Mouse (Mus musculus): ENCODE results near the gene Faap20. TPM values are rescaled to one million over a fixed set of nuclear protein-coding genes. Genes with fewer than 3 reads are reported as not detected.

Gene Faap20
- polyA plus RNA-seq, 1 experiment from 2014 or later: 83.9 TPM

GRCm38 (mm10) chr4:155267639-155268175 is 18.1 kb downstream of the Faap20 start:
- Histone ChIP-seq H3K4me1 (ENCODE audit: insufficient read depth) (peaks cover 6% of the 10 kb centered on the region; the same call in 1 of the 2 replicates), H3K9me3 (ENCODE audit: low read depth, low read length) (no peaks in the 10 kb centered on the region), H3K36me3 (ENCODE audit: insufficient read depth) (no peaks in the 10 kb centered on the region), H3K4me2 (peak overlapping the region; percentile 16; the same call in 1 of the 2 replicates), H3K9ac (no peak overlapping the region), H3K4me3 (ENCODE audit: low read depth, low read length) (no peak overlapping the region), H3K27ac (ENCODE audit: low read depth) (peak overlapping the region; percentile 68), H3K27me3 (ENCODE audit: insufficient read depth, low read length) (no peaks in the 10 kb centered on the region)
- 32% methylated on average over 12 of the region's 12 CpGs for WGBS
- ATAC-seq (ENCODE audit: insufficient read depth) (peak; percentile 69), DNase-seq (peak; percentile 73)
- TF ChIP-seq CTCF (IDR thresholded peaks at IDR 0.05; ENCODE audit: low read depth): no peak

GRCm38 (mm10) chr4:155268382-155268781 is 18.8 kb downstream of the Faap20 start:
- no peak overlapping the region for H3K9ac ChIP-seq
- no peak overlapping the region for H3K4me2 ChIP-seq
- DNase-seq: peak; percentile 83
- no peak overlapping the region for H3K4me3 ChIP-seq (ENCODE audit: low read depth, low read length)
- no peaks in the 10 kb centered on the region for H3K9me3 ChIP-seq (ENCODE audit: low read depth, low read length)
- no peaks in the 10 kb centered on the region for H3K27me3 ChIP-seq (ENCODE audit: insufficient read depth, low read length)
- peak; percentile 19; the same call in 1 of the 2 replicates for ATAC-seq (ENCODE audit: insufficient read depth)
- H3K4me1 ChIP-seq (ENCODE audit: insufficient read depth): peaks cover 6% of the 10 kb centered on the region; the same call in 1 of the 2 replicates
- TF ChIP-seq CTCF (IDR thresholded peaks at IDR 0.05; ENCODE audit: low read depth): peak; percentile 79
- peak overlapping the region; percentile 38; the same call in 1 of the 2 replicates for H3K27ac ChIP-seq (ENCODE audit: low read depth)
- no peaks in the 10 kb centered on the region for H3K36me3 ChIP-seq (ENCODE audit: insufficient read depth)
- 19% methylated on average over 5 of the region's 5 CpGs for WGBS

GRCm38 (mm10) chr4:155274451-155274850 is 24.8 kb downstream of the Faap20 start:
- peaks cover 4% of the 10 kb centered on the region; the same call in 1 of the 2 replicates for H3K4me1 ChIP-seq (ENCODE audit: insufficient read depth)
- H3K4me3 ChIP-seq (ENCODE audit: low read depth, low read length): no peak overlapping the region
- DNase-seq (no peak), ATAC-seq (ENCODE audit: insufficient read depth) (no peak)
- no peaks in the 10 kb centered on the region for H3K36me3 ChIP-seq (ENCODE audit: insufficient read depth)
- TF ChIP-seq CTCF (IDR thresholded peaks at IDR 0.05; ENCODE audit: low read depth): no peak
- no peak overlapping the region; the same call in 1 of the 2 replicates for H3K9ac ChIP-seq
- WGBS: 27% methylated on average over 5 of the region's 5 CpGs
- no peak overlapping the region for H3K4me2 ChIP-seq
- H3K27me3 ChIP-seq (ENCODE audit: insufficient read depth, low read length): no peaks in the 10 kb centered on the region
- no peak overlapping the region for H3K27ac ChIP-seq (ENCODE audit: low read depth)
- H3K9me3 ChIP-seq (ENCODE audit: low read depth, low read length): no peaks in the 10 kb centered on the region

GRCm38 (mm10) chr4:155274851-155275250 is 25.2 kb downstream of the Faap20 start:
- no peak overlapping the region for H3K27ac ChIP-seq (ENCODE audit: low read depth)
- no peaks in the 10 kb centered on the region for H3K27me3 ChIP-seq (ENCODE audit: insufficient read depth, low read length)
- WGBS: 34% methylated on average over 3 of the region's 3 CpGs
- no peaks in the 10 kb centered on the region for H3K9me3 ChIP-seq (ENCODE audit: low read depth, low read length)
- no peak for TF ChIP-seq CTCF (IDR thresholded peaks at IDR 0.05; ENCODE audit: low read depth)
- no peak overlapping the region for H3K9ac ChIP-seq
- H3K4me1 ChIP-seq (ENCODE audit: insufficient read depth): peaks cover 4% of the 10 kb centered on the region; the same call in 1 of the 2 replicates
- no peaks in the 10 kb centered on the region for H3K36me3 ChIP-seq (ENCODE audit: insufficient read depth)
- no peak overlapping the region for H3K4me2 ChIP-seq
- DNase-seq: peak; percentile 69
- no peak overlapping the region for H3K4me3 ChIP-seq (ENCODE audit: low read depth, low read length)
- ATAC-seq (ENCODE audit: insufficient read depth): no peak

- no peak overlapping the region for H3K4me3 ChIP-seq (ENCODE audit: low read depth, low read length)
- H3K4me1 ChIP-seq (ENCODE audit: insufficient read depth): peaks cover 17% of the 10 kb centered on the region
- 58% methylated on average over 6 of the region's 6 CpGs for WGBS
- no peak overlapping the region for H3K4me2 ChIP-seq
- TF ChIP-seq CTCF (IDR thresholded peaks at IDR 0.05; ENCODE audit: low read depth): no peak
- H3K9me3 ChIP-seq (ENCODE audit: low read depth, low read length): no peaks in the 10 kb centered on the region
- no peaks in the 10 kb centered on the region for H3K27me3 ChIP-seq (ENCODE audit: insufficient read depth, low read length)
- H3K27ac ChIP-seq (ENCODE audit: low read depth): no peak overlapping the region
- ATAC-seq (ENCODE audit: insufficient read depth): no peak
- no peak for DNase-seq
- H3K36me3 ChIP-seq (ENCODE audit: insufficient read depth): no peaks in the 10 kb centered on the region
- H3K9ac ChIP-seq: no peak overlapping the region
Measured at GRCm38 (mm10) chr4:155277963-155278362, 28.4 kb downstream of the Faap20 start.

GRCm38 (mm10) chr4:155279054-155279453 is 29.5 kb downstream of the Faap20 start:
- peaks cover 17% of the 10 kb centered on the region for H3K4me1 ChIP-seq (ENCODE audit: insufficient read depth)
- ATAC-seq (ENCODE audit: insufficient read depth) (no peak), DNase-seq (peak; percentile 42)
- H3K9me3 ChIP-seq (ENCODE audit: low read depth, low read length): no peaks in the 10 kb centered on the region
- no peak overlapping the region for H3K4me2 ChIP-seq
- 78% methylated on average over 8 of the region's 8 CpGs for WGBS
- no peak overlapping the region for H3K9ac ChIP-seq
- H3K27ac ChIP-seq (ENCODE audit: low read depth): no peak overlapping the region
- TF ChIP-seq CTCF (IDR thresholded peaks at IDR 0.05; ENCODE audit: low read depth): peak; percentile 51
- no peak overlapping the region for H3K4me3 ChIP-seq (ENCODE audit: low read depth, low read length)
- no peaks in the 10 kb centered on the region for H3K36me3 ChIP-seq (ENCODE audit: insufficient read depth)
- H3K27me3 ChIP-seq (ENCODE audit: insufficient read depth, low read length): no peaks in the 10 kb centered on the region

- Histone ChIP-seq H3K4me2 (no peak overlapping the region), H3K27ac (ENCODE audit: low read depth) (peak overlapping the region; percentile 32; the same call in 1 of the 2 replicates), H3K9ac (no peak overlapping the region), H3K9me3 (ENCODE audit: low read depth, low read length) (no peaks in the 10 kb centered on the region), H3K27me3 (ENCODE audit: insufficient read depth, low read length) (no peaks in the 10 kb centered on the region), H3K4me1 (ENCODE audit: insufficient read depth) (peaks cover 13% of the 10 kb centered on the region), H3K36me3 (ENCODE audit: insufficient read depth) (no peaks in the 10 kb centered on the region), H3K4me3 (ENCODE audit: low read depth, low read length) (no peak overlapping the region)
- peak; percentile 76 for DNase-seq
- WGBS: 35% methylated on average over 16 of the region's 16 CpGs
- ATAC-seq (ENCODE audit: insufficient read depth): no peak
- no peak for TF ChIP-seq CTCF (IDR thresholded peaks at IDR 0.05; ENCODE audit: low read depth)
Measured at GRCm38 (mm10) chr4:155279926-155280767, 30.5 kb downstream of the Faap20 start.
